Mouse (Mus musculus): ENCODE results near the gene Ctps.

- no peak for TF ChIP-seq CTCF (IDR thresholded peaks at IDR 0.05)
- TF ChIP-seq EP300 (IDR thresholded peaks at IDR 0.05; ENCODE audit: insufficient read depth, low read depth, low read length) = no peak
- no peak for TF ChIP-seq POLR2A (IDR thresholded peaks at IDR 0.05; ENCODE audit: insufficient read depth, low read depth, low read length)
Observed at GRCm38 (mm10) chr4:120523092-120523491, 47.0 kb downstream of the Ctps start.

Data from heart, adult 2 months (tissue).